Mouse (Mus musculus) heart, postnatal 36 days (tissue): ENCODE results near the gene Orm3. TPM values are rescaled to one million over a fixed set of nuclear protein-coding genes. Genes with fewer than 3 reads are reported as not detected.

Experiments used
- DNase-seq, 2 experiments: peaks; one replicate each; pipeline ENCODE4 v3.0.0; 2021 to 2022
- intact Hi-C: fragments of 180-260 bp; cut with DNase I; formaldehyde crosslinking; loops from one replicate; pipeline ENCODE4 v1.15.1; 2025
- total RNA-seq, 2 experiments: library from RNA; stranded (reverse); gene quantifications; 2 replicates each; pipeline ENCODE4 v1.2.3; 2021

The Orm3 gene
- total RNA-seq, 2 experiments from 2014 or later, result 2.0 to 2.1 TPM

DNA sequence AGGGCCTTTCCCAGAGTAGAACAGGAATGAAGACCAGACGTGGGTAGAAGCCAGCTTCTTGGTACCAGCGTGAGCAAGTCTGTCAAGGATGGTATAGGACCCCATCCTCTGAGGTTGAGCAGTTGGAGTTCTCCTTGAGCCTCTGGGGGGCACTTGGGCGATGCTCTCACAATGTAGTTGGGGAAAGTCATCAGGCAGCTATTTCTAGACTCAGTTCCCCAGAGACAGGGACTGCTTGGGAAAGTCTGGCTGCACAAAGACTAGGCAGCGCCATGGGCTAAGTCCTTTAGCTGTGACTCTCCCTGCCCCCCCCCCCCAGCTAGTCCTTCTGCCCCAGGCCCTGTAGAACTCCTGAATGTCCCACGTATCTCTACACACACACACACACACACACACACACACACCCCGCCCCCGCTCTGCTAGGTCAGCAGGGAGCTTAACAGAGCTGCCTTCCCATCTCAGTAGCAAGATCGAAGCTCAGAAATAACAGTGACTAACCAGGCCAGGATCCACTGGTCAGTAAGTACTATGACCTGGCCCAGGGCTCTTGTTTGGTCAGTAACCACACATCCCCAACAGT, 43.8 kb downstream of the Orm3 start:
- intact Hi-C loops, result no loop called here
- DNase-seq, result peak in 1 of 2 experiments; percentile 24

DNA sequence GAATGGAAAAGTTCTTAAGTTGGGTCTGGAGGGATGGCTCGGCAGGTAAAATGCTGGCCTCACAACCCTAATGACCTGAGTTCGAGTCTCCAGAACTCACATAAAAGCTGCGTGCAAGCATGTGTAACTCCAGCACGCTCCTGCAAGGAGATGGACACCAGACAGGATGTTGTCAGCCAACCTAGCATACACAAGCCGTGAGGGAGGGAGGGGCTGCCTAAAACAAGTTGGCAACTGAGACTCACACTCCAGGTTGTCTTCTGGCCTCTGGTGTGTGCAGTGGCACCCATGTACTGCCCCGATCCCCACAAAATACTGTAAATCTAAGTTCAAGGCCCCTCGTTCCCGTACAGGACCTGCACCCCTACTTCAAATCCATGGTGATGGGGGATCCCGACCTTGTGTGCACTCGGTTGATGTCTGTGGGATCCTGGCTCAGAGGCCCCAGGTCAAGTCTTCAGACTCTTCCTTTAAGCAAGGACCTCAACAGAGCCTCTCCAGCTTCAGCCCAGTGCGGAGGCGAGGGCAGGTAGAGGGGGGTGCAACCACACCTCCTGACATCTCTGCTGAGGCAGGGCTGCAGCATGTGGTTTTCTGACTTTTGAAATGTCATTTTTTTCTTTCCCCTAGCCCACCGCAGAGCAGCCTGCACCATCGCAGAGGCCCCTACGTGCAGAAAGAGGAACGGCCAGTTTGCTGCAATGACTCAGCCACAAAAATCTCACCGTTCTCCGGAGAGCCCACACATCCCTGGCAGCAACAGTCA, 44.8 kb downstream of the Orm3 start:
- no peak for DNase-seq
- intact Hi-C loops, result no loop called here

- DNase-seq, result peak; percentile 22 to 39
- intact Hi-C loops, result no loop called here
These were observed 45.7 kb downstream of the Orm3 start for GRCm38 (mm10) chr4:63401620-63402019.

DNA sequence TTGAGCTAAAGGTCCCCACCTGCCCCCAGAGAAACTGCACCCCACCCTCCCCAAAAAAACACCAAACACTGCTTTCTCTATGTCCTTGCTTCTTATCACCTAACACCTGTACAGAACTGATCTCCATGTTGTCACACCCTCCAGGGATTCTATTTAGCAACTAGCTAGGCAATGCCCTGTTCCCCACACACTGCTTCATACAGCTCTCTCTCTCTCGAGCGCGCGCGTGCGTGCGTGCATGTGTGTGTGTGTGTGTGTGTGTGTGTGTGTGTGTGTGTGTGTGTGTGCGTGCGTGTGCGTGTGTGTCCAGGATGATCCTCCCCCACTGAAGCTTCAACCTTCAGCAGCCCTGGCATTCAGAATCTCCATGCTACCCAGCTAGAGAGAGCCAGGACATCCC, 46.1 kb downstream of the Orm3 start:
- no peak for DNase-seq
- intact Hi-C loops, result no loop called here

DNA sequence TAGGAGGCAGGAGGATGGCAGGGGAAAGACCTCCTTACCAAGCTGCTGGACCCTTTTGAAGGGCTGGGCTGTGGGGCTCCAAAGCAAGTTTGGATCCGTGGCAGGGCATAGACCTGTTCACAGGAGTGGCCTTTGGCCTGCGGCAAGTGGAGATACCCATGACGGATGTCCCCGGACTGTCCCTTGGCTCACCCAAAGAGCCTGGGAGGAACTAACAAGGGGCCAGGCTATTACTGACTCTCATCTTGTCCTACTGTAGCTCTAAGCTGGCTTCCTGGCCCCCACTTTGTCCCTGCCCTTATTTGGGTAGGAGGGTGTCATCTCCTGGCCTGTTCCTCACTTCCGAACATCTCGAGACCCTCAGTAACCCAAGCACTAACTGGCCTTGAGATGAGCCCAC, 46.6 kb downstream of the Orm3 start:
- intact Hi-C loops, result no loop called here
- no peak for DNase-seq

DNA sequence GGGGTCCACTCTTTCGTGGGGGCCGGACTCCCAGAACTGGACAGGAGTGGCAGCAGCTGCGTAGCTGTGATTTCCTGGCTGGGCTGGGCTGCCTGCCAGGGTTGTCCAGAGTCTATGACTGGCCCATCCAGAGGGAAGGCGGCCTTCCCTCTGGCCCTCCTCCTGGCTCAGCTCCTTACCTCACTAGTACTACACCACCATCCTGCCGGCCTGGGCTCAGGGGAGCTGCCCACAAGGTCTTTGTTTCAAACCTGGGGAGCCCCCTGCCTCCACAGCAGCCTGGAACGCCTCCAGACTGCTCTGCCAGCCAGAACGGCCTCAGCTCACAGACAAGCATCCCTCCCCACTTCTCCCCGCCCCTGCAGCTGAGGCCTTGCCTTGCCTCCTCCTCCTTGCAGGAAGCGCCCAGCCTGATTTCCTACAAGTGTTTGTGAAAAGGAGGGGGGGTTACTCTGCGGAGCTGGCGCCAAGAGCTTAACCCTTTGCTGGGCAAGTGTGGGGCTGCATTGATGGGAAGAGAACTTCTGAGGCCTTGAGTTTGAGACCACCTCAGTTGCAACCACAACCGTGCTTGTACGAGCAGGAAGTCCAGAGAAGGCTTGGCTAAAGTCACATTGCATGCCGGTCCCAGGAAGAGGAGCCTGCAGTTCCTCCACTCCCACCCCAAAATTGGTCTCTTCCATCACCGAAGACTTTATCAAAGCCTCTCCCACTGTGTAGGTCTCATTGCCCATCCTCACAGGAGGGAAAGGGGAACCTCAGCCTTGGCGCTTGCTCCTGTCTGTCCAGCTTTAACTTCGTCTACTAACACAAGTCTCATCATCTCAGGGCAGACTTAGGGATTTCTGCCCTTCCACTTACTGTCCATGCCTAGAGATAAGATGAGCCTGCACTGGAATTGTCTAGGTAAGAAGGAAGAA, 47.3 kb downstream of the Orm3 start, which contains the start of gene Akna:
Gene Akna (minus strand): TSS at position 315 of the 920 bp plus-strand sequence.
- DNase-seq, result peak; percentile 92 to 93
- intact Hi-C loops, result no loop called here

GRCm38 (mm10) chr4:63404205-63404604, 48.2 kb downstream of the Orm3 start:
- intact Hi-C loops, result no loop called here
- DNase-seq, result peak in 1 of 2 experiments; percentile 20

- peak in 1 of 2 experiments; percentile 11 for DNase-seq
- intact Hi-C loops, result no loop called here
These were observed 49.1 kb downstream of the Orm3 start for GRCm38 (mm10) chr4:63405051-63405450.

DNA sequence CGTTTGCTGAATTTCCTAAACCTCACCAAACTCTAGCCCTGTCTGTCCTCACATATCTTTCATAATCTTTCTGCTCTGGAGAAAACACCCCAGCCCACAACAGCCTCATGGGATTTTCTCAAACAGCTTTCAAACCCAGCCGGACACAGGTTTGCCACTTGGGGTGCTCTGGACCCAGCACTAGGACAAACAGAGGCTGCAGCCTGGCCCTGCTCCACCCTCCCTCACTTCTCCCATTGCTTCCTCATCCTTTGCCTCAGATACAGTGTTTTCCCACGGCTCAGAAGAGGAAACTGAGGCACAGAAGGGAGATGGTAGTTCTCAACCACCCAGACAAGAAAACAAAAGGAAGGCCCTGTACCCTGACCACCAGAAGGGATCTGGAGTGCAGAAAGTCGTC, 49.7 kb downstream of the Orm3 start:
- intact Hi-C loops, result no loop called here
- DNase-seq, result no peak

DNA sequence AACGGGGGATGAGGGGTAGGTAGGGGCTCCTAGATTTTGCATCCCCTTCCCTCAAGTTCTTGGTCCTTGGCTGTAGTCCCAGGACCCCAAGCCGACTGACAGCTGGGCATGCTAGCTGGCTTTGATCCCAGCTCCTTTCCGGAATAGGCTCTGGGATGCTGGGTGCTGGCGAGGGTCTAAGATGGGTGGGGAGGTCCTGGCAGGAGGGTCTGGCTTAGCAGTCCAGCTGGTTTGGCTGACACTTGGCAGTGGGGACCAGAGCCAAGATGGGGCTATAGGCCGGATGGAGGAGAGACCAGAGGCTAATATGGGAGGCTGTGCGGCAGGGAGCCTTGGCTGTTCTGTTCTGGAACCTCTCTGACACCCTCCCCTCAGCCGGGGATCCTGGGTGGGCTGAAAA, 52.3 kb downstream of the Orm3 start:
- peak in 1 of 2 experiments; percentile 15 for DNase-seq
- intact Hi-C loops, result loop anchor here (1.0 kb wide), 1 partner anchor 39 kb away; no protein-coding TSS in a partner anchor

GRCm38 (mm10) chr4:63408649-63409048, 52.7 kb downstream of the Orm3 start:
- intact Hi-C loops, result loop anchor here (1.0 kb wide), 1 partner anchor 39 kb away; no protein-coding TSS in a partner anchor
- DNase-seq, result peak; percentile 71 to 73

Other genes starting within 250 kb of the Orm3 start
- not detected for gene Ambp, start 201.4 kb upstream of the Orm3 start, total RNA-seq
- gene Kif12, start 184.0 kb upstream of the Orm3 start, total RNA-seq, result not detected
- gene Col27a1, start 142.2 kb upstream of the Orm3 start, total RNA-seq, result 1 to 10 TPM; 1.1 to 1.4 TPM
- 1 to 10 TPM in 1 of 2 experiments, not detected in 1; 1.5 TPM for gene Orm1, start 11.6 kb upstream of the Orm3 start, total RNA-seq
- gene Orm2, start 6.3 kb downstream of the Orm3 start, total RNA-seq, result not detected
- gene Akna, start 47.2 kb downstream of the Orm3 start, total RNA-seq, result 1 to 10 TPM; 3.6 to 4.0 TPM
- 10 to 100 TPM; 26.3 to 33.2 TPM for gene Whrn, start 139.8 kb downstream of the Orm3 start, total RNA-seq
- 100 to 1,000 TPM; 150 to 161 TPM for gene Atp6v1g1, start 188.6 kb downstream of the Orm3 start, total RNA-seq
- gene Tmem268, start 202.6 kb downstream of the Orm3 start, total RNA-seq, result 10 to 100 TPM in 1 of 2 experiments, 1 to 10 TPM in 1; 8.4 to 12.2 TPM
- gene Gm11213, start 249.1 kb downstream of the Orm3 start, total RNA-seq, result not detected